Mouse (Mus musculus) neural tube, embryonic 14.5 days (tissue): ENCODE data around the gene Gckr. TPM values are rescaled to one million over a fixed set of nuclear protein-coding genes. Genes with fewer than 3 reads are reported as not detected.

Experiments
- ATAC-seq: fragments of 200-750 bp; cut with Nextera tagmentation; 2 replicates; pipeline ENCODE4 v1.8.0; 2017; ENCODE audit warnings: low read depth, mild to moderate bottlenecking, moderate TSS enrichment, moderate library complexity
- H3K27ac ChIP-seq: fragments of 300-500 bp; sonication (generic); 2 replicates; pipeline ENCODE4 v1.5.1; 2014; ENCODE audit warnings: low read depth, mild to moderate bottlenecking, control low read depth, low read length, moderate library complexity, mixed read lengths
- H3K27me3 ChIP-seq: fragments of 300-500 bp; sonication (generic); 2 replicates; pipeline ENCODE4 v1.6.1; 2014; ENCODE audit warnings: low read length; ENCODE audit not compliant: control insufficient read depth, insufficient read depth
- H3K36me3 ChIP-seq: fragments of 300-500 bp; sonication (generic); 2 replicates; pipeline ENCODE4 v1.6.1; 2014; ENCODE audit warnings: low read length, mixed read lengths; ENCODE audit not compliant: control insufficient read depth, insufficient read depth
- H3K4me1 ChIP-seq: fragments of 300-500 bp; sonication (generic); 2 replicates; pipeline ENCODE4 v1.6.1; 2014; ENCODE audit warnings: low read length; ENCODE audit not compliant: control insufficient read depth, insufficient read depth
- H3K4me2 ChIP-seq: fragments of 300-500 bp; sonication (generic); 2 replicates; pipeline ENCODE4 v1.6.1; 2014; ENCODE audit warnings: mild to moderate bottlenecking, low read depth, low read length, control low read depth
- H3K4me3 ChIP-seq: fragments of 300-500 bp; sonication (generic); 2 replicates; pipeline ENCODE4 v1.5.1; 2014; ENCODE audit warnings: low read depth, low read length, control low read depth, mixed read lengths
- H3K9ac ChIP-seq: fragments of 300-500 bp; sonication (generic); replicated peaks from 2 replicates; pipeline ENCODE4 v1.6.1; 2014; ENCODE audit warnings: low read depth, mild to moderate bottlenecking, control low read depth, low read length, mixed read lengths
- H3K9me3 ChIP-seq: fragments of 300-500 bp; sonication (generic); 2 replicates; pipeline ENCODE4 v1.6.1; 2016; ENCODE audit warnings: low read length; ENCODE audit not compliant: control insufficient read depth
- WGBS: fragments of 180-500 bp; shearing (Covaris S2); extraction: QIAGEN DNeasy Blood & Tissue Kit; methylation state at CpG from one replicate; pipeline ENCODE4 v1.1.7; 2014; 5-methylcytosine and 5-hydroxymethylcytosine counted together
- polyA plus RNA-seq: library from polyadenylated mRNA; unstranded; fragments of >200 nt; fragmentation: Nextera tagmentation; extraction: Ambion mirVana; gene quantifications from 2 replicates; pipeline ENCODE4 v1.2.1, GENCODE M21; 2014

Gckr gene
- polyA plus RNA-seq, 1 experiment from 2014 or later: 0.21 TPM

DNA sequence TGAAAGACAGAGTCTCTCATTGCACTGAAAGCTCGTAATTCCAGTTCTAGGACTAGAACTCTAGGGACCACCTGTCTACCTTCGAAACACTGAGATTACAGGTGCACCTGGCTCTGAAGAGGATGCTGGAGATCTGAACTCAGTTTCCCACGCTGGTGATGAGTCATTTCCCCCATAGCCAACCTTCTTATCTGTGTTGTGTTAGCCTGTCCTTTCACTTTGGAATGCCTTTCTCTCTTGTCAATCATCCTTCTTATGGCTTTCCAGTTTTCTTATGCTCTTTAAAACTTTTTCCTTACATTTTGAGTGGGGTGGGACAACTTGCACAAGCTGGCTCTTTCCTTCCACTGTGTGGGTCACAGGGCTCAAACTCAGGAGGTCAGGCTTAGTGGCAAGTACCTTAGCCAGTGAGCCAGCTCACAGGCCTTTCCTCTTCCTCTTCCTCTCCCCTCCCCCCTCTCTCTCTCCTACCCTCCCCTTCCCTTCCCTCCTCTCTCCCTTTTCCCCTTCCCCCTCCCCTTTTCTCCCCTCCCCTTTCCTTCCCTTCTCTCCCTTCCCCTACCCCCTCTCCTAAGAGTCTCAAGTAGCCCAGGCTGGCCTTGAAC lies 7.5 kb upstream of the Gckr start:
- H3K36me3 ChIP-seq: peaks cover 36% of the 10 kb centered on the region
- peak overlapping the region; percentile 93; the same call in 1 of the 2 replicates for H3K4me2 ChIP-seq
- H3K4me3 ChIP-seq: no peak overlapping the region
- no peaks in the 10 kb centered on the region for H3K9me3 ChIP-seq
- WGBS: 91% methylated on average over 3 of the region's 3 CpGs
- peaks cover 12% of the 10 kb centered on the region for H3K4me1 ChIP-seq
- H3K27ac ChIP-seq: no peak overlapping the region
- no peak for ATAC-seq
- no peaks in the 10 kb centered on the region for H3K27me3 ChIP-seq
- no peak overlapping the region for H3K9ac ChIP-seq

DNA sequence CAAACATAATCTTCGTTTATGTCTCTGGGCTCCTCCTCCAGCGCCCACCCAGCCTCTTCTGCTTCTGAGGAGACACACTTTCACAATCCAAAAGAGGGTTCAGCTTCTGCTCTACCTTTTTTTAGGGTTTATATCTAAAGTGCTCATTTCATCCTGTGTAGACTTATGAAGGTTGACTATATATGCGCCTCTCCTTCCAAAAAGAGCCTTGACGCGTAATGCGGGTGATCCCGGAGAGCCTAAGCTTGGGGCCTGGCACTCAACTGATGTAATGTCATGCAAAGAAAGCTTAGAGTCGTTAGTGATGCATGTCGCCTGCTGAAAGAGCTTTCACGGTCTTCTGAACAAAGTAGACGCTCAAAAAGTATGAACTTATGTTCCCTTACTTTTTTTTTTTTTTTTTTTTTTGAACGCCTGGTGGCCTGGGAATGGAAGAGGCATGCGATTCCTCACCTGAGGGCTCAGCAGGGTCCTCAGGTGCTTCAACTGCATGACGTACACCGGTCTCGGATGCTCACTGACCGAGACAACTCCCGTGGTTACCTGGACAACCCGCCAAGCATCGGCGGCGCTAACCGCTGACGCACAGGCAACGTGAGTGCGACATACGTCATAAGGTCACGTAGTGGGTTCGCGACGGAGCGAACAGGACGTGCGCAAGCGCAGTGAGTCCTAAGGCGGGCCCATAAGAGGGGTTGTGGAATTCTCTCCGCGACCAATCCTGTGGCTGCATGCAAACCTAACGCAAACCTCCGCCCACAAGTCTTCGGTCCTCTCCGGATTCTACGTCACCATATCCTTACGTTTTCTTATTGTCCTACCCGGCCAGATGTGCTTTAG lies 6.5 kb upstream of the Gckr start, which contains the start of gene Ift172:
Ift172 (minus strand) TSS at position 596 of the 840 bp plus-strand sequence.
- peak within 1 kb of the TSS; percentile 38 for H3K4me3 ChIP-seq
- H3K4me2 ChIP-seq: peak within 1 kb of the TSS; percentile 93
- H3K27me3 ChIP-seq: no peaks in the 10 kb centered on the region
- ATAC-seq: peak; percentile 91
- peaks cover 25% of the 10 kb centered on the region for H3K36me3 ChIP-seq
- H3K4me1 ChIP-seq: peaks cover 16% of the 10 kb centered on the region
- WGBS: 3% methylated on average over 45 of the region's 45 CpGs
- no peaks in the 10 kb centered on the region for H3K9me3 ChIP-seq
- H3K9ac ChIP-seq: peak within 1 kb of the TSS; percentile 50
- peak within 1 kb of the TSS; percentile 86 for H3K27ac ChIP-seq

DNA sequence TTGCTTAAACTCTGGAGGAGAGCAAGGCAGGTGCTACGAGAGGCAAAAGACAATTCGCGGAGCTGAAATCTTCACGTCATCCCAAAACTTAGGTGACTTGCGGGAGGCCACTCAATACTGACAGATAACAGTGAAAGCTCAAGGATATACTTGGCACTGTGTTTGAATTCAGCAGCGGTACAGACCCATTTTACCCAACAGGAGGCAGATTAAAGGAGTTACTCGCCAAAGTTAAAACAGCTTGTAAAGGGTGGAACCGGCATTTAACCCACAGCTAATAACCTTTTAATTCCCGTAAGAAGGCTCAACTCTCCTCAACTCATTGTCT lies 5.9 kb upstream of the Gckr start:
- Histone ChIP-seq H3K36me3 (peaks cover 20% of the 10 kb centered on the region), H3K4me3 (peak overlapping the region; percentile 38), H3K9me3 (no peaks in the 10 kb centered on the region), H3K4me2 (peak overlapping the region; percentile 93), H3K27ac (peak overlapping the region; percentile 86), H3K4me1 (peaks cover 16% of the 10 kb centered on the region), H3K9ac (peak overlapping the region; percentile 50), H3K27me3 (no peaks in the 10 kb centered on the region)
- ATAC-seq: no peak
- WGBS: 3% methylated on average over 9 of the region's 9 CpGs

DNA sequence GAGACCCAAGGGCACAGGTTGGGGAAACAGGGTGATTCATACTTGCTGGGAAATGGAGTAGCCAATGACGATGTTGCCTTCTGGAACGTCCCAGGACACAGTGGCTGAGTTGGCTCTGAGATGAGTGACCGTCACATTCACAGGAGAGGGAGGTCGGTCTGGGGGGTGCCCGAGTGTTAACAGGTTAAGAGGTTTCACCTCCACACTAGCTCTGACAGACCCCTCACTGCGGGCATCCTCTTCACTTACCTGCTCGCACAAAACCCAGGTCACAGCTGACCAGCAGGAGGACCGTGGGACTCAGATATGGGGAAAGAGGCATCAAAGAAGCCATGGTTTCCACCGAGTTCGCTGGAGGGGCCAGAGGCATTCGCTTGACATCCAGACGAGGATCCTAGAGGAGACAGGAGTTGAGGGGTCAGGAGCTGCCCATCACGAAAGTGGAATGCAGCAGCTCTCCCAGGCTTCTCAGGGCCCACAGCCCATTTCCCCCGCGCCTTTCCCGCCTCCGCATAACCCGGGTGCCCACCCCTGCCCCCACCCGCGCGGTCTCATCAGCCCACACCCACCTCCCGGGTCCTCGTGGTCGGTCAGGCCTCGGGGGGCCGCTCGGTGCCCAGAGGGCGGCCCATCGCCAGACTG lies 2.2 kb upstream of the Gckr start:
- peak overlapping the region; percentile 93 for H3K4me3 ChIP-seq
- H3K9ac ChIP-seq: peak overlapping the region; percentile 97
- peak overlapping the region; percentile 95 for H3K4me2 ChIP-seq
- H3K27me3 ChIP-seq: no peaks in the 10 kb centered on the region
- H3K9me3 ChIP-seq: no peaks in the 10 kb centered on the region
- H3K27ac ChIP-seq: peak overlapping the region; percentile 82
- WGBS: 5% methylated on average over 29 of the region's 29 CpGs
- H3K36me3 ChIP-seq: peaks cover 12% of the 10 kb centered on the region
- H3K4me1 ChIP-seq: peaks cover 16% of the 10 kb centered on the region
- peak; percentile 28 for ATAC-seq

DNA sequence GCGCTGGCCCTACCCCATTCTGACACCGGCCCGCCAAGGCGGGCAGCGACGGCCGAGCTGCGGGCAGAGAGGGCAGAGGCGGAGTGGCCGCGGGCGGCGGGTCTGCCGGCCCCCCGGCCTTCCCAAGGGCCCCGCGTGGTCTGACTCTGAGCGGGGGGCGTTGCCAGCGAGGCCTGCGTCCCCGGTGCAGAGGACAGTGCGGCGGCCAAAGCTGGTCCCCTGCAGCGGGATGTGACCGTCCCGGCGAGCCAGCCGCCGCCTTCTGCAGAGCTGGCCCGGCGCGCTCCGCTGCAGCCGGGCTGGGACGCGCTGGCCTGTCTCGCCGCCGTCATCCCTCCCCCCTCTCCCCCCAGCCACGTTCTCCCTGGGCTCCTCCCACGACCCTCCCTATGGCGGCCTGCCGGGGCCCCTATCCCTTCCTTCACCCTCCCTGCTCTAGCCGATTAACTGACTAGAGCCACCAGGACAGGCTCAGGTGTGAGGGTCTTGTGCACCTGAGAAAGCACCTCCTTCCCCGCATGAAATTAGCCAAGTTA lies 1.6 kb upstream of the Gckr start, which contains the start of gene Fndc4:
Fndc4 (minus strand) TSS at position 475 of the 536 bp plus-strand sequence.
- Histone ChIP-seq H3K27me3 (no peaks in the 10 kb centered on the region), H3K9me3 (no peaks in the 10 kb centered on the region), H3K4me1 (peaks cover 16% of the 10 kb centered on the region), H3K4me3 (peak within 1 kb of the TSS; percentile 93), H3K36me3 (peaks cover 12% of the 10 kb centered on the region), H3K27ac (peak within 1 kb of the TSS; percentile 82), H3K4me2 (peak within 1 kb of the TSS; percentile 95), H3K9ac (peak within 1 kb of the TSS; percentile 97)
- WGBS: 1% methylated on average over 18 of the region's 46 CpGs
- peak; percentile 81 for ATAC-seq

DNA sequence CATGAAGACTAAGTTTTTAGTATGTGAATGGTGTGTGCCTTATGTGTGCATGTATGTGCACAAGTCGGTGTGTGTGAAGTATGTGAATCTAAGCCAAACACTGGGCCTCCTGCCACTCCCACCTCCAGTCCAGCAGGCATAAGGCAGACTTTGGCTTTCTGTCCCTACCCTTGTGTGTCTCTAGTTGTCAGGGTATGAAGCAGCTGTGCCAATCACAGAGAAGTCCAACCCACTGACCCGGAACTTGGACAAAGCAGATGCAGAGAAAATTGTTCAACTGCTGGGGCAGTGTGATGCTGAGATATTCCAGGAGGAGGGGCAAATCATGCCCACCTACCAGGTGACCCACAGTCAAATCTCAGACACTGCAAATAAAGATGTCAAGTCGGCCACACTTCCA lies 738 bp downstream of the Gckr start:
- Histone ChIP-seq H3K36me3 (peaks cover 8% of the 10 kb centered on the region), H3K9me3 (no peaks in the 10 kb centered on the region), H3K27ac (no peak overlapping the region), H3K4me1 (peaks cover 13% of the 10 kb centered on the region), H3K4me3 (no peak overlapping the region), H3K4me2 (no peak overlapping the region), H3K27me3 (no peaks in the 10 kb centered on the region), H3K9ac (no peak overlapping the region)
- no peak for ATAC-seq
- 88% methylated on average over 3 of the region's 3 CpGs for WGBS

DNA sequence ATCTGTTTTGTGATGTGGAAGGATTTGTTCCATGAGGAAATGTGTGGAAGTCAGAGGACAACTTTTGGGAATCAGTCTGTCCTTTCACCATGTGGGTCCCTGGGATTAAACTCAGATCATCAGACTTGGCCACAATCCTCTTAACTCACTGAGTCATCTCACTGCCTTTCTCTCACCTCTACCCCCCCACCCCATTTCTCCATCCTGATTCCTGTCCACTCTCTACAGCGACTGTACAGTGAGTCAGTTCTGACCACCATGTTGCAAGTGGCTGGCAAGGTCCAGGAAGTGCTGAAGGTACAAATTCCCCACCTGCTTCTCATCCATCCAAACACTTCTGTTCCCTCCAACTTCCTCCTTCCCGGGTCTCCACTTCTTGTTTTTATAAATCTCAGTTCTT lies 1.2 kb downstream of the Gckr start:
- 72% methylated on average over 2 of the region's 2 CpGs for WGBS
- Histone ChIP-seq H3K27ac (no peak overlapping the region), H3K4me2 (no peak overlapping the region), H3K4me1 (peaks cover 13% of the 10 kb centered on the region), H3K36me3 (peaks cover 3% of the 10 kb centered on the region), H3K4me3 (no peak overlapping the region), H3K9ac (no peak overlapping the region), H3K27me3 (no peaks in the 10 kb centered on the region), H3K9me3 (no peaks in the 10 kb centered on the region)
- ATAC-seq: no peak

DNA sequence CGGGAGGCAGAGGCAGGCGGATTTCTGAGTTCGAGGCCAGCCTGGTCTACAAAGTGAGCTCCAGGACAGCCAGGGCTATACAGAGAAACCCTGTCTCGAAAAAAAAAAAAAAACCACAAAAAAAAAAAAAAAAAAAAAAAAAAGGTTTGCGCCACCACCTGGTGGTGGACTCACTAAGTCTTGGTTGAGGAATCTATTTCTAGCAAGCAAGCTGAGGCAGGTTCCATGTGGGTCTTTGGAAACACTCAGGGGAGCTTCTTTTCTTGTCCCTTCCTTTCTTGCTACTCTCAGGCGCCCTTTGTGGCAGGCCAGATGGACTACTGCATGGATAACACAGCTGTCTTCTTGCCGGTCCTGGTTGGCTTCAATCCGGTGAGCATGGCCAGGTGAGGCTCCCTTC lies 4.6 kb downstream of the Gckr start:
- 71% methylated on average over 8 of the region's 8 CpGs for WGBS
- H3K4me3 ChIP-seq: no peak overlapping the region
- H3K27me3 ChIP-seq: no peaks in the 10 kb centered on the region
- H3K27ac ChIP-seq: no peak overlapping the region
- no peak overlapping the region for H3K4me2 ChIP-seq
- ATAC-seq: no peak
- no peaks in the 10 kb centered on the region for H3K9me3 ChIP-seq
- H3K36me3 ChIP-seq: no peaks in the 10 kb centered on the region
- H3K9ac ChIP-seq: no peak overlapping the region
- H3K4me1 ChIP-seq: no peaks in the 10 kb centered on the region
